Mouse (Mus musculus) C2C12 (cell line): ENCODE data around the gene Rtn4. TPM values are rescaled to one million over a fixed set of nuclear protein-coding genes. Genes with fewer than 3 reads are reported as not detected.

Experiments used
- H3K27me3 ChIP-seq: one replicate; pipeline ENCODE4 v1.6.1; 2011; ENCODE audit not compliant: control insufficient read depth, insufficient read depth, insufficient read length
- H3K36me3 ChIP-seq: one replicate; pipeline ENCODE4 v1.6.1; 2011; ENCODE audit not compliant: control insufficient read depth, insufficient read depth
- H3K4me3 ChIP-seq: one replicate; pipeline ENCODE4 v1.5.1; 2011; ENCODE audit warnings: mild to moderate bottlenecking, control low read depth; ENCODE audit not compliant: poor library complexity, insufficient read depth, severe bottlenecking
- H3K79me2 ChIP-seq: one replicate; pipeline ENCODE4 v1.6.1; 2011; ENCODE audit not compliant: control insufficient read depth, insufficient read depth
- H3K79me3 ChIP-seq: one replicate; pipeline ENCODE4 v1.6.1; 2011; ENCODE audit warnings: low read depth, control low read depth
- H3ac ChIP-seq: one replicate; pipeline ENCODE3; 2011; ENCODE audit warnings: low read depth; ENCODE audit not compliant: control insufficient read depth, insufficient read length
- CEBPB ChIP-seq: IDR thresholded peaks from one replicate; pipeline ENCODE4 v1.6.1; 2011; ENCODE audit warnings: low read depth, mild to moderate bottlenecking, control low read depth, moderate library complexity
- CTCF ChIP-seq: IDR thresholded peaks from one replicate; pipeline ENCODE4 v1.5.1; 2011; ENCODE audit not compliant: control insufficient read depth, insufficient read depth, insufficient read length
- FOSL1 ChIP-seq: IDR thresholded peaks from one replicate; pipeline ENCODE4 v1.8.0; 2011; ENCODE audit warnings: mild to moderate bottlenecking, low read length; ENCODE audit not compliant: poor library complexity, insufficient read depth, severe bottlenecking
- MAX ChIP-seq: IDR thresholded peaks from one replicate; pipeline ENCODE4 v1.6.1; 2011; ENCODE audit warnings: mild to moderate bottlenecking, control low read depth
- MYOD1 ChIP-seq: IDR thresholded peaks from one replicate; pipeline ENCODE4 v1.6.1; 2011; ENCODE audit warnings: low read depth; ENCODE audit not compliant: control insufficient read depth, insufficient read length
- MYOG ChIP-seq: IDR thresholded peaks from one replicate; pipeline ENCODE4 v1.6.1; 2011; ENCODE audit not compliant: control insufficient read depth, insufficient read length; ENCODE audit errors: extremely low read depth
- USF1 ChIP-seq: IDR thresholded peaks from one replicate; pipeline ENCODE4 v1.6.1; 2011; ENCODE audit warnings: low read depth, mild to moderate bottlenecking, control low read depth, moderate library complexity
- polyA plus RNA-seq: library from polyadenylated mRNA; unstranded; fragments of >200 nt; fragmentation: generic; extraction: Trizol; gene quantifications from one replicate; pipeline ENCODE4 v1.2.1, GENCODE M21; 2012; ENCODE audit warnings: missing spikeins

The Rtn4 gene
- polyA plus RNA-seq, 1 experiment = 213 TPM

DNA sequence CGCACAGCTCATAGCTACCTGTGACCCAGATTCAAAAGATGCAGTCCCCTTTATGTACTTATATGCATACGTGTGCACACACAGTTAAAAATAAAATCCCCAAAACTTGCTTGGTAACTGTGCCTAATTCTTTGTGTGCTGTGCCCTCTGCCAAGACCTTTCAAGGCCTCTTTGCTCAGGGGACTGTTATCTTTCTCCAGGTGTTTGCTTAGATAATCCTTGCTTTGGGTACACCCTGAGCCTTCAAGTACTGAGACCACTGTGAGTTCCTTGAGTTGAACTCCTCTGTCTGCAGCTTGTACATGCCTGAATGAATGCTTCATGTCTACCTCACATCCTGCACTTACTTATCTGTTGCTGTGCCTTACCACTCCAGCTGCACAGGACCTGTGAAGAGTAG, 32.0 kb upstream of the Rtn4 start:
- Histone ChIP-seq H3K79me3 (no peaks in the 10 kb centered on the region), H3ac (no peak overlapping the region), H3K36me3 (no peaks in the 10 kb centered on the region), H3K27me3 (no peaks in the 10 kb centered on the region), H3K4me3 (no peak overlapping the region), H3K79me2 (no peaks in the 10 kb centered on the region)
- TF ChIP-seq MYOG (no peak), MYOD1 (no peak), FOSL1 (no peak), CEBPB (no peak), CTCF (no peak), MAX (no peak), USF1 (no peak)

DNA sequence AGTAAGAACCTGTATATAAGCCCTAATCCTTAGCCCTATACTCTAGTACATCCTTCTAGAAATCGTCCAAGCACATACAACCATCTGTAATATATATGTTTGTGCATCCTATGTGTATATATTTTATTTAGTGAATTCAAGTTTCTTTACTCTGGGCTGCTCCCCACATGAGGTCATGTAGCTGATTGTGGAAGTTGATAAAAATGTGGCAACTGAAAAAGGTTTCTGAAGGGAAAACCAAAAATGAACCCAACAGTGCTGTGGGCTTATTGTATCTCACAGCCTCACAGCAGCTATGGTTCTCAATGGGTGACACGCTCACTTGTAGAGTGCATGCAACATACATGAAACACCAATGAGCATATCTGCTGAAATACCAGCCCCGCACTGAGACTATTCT, 25.1 kb upstream of the Rtn4 start:
- no peaks in the 10 kb centered on the region for H3K79me2 ChIP-seq
- no peaks in the 10 kb centered on the region for H3K36me3 ChIP-seq
- H3K4me3 ChIP-seq = no peak overlapping the region
- H3K27me3 ChIP-seq = no peaks in the 10 kb centered on the region
- no peak overlapping the region for H3ac ChIP-seq
- no peaks in the 10 kb centered on the region for H3K79me3 ChIP-seq
- TF ChIP-seq MAX = no peak
- TF ChIP-seq CEBPB = no peak
- TF ChIP-seq CTCF = no peak
- no peak for TF ChIP-seq MYOD1
- TF ChIP-seq USF1 = no peak
- TF ChIP-seq MYOG = no peak
- no peak for TF ChIP-seq FOSL1

- H3K27me3 ChIP-seq = no peaks in the 10 kb centered on the region
- no peaks in the 10 kb centered on the region for H3K79me3 ChIP-seq
- H3ac ChIP-seq = no peak overlapping the region
- H3K4me3 ChIP-seq = no peak overlapping the region
- no peak for TF ChIP-seq MAX
- TF ChIP-seq CEBPB = no peak
- TF ChIP-seq FOSL1 = no peak
- no peak for TF ChIP-seq MYOG
- no peak for TF ChIP-seq USF1
- TF ChIP-seq CTCF = no peak
- TF ChIP-seq MYOD1 = no peak
- H3K36me3 ChIP-seq = no peaks in the 10 kb centered on the region
- no peaks in the 10 kb centered on the region for H3K79me2 ChIP-seq
Measured at GRCm38 (mm10) chr11:29669706-29670105, 23.0 kb upstream of the Rtn4 start.

DNA sequence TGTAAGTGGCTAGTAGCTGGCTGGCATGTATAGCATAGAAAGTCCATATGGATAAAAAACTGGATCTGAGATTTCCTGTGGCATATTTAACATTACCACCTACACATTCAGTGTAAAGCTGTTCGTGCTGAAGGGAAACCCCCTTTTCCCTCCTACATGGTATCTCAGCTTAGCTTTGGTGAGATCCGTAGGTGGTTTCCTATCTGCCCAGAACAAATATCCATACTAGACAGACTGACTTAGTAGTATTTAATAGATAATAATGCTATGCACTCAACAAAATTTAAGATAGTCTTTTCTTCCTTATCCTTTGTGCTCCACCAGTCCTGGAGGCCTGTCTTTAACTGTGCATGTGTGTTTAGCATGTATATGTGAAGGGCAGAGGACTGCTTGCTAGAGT, 19.4 kb upstream of the Rtn4 start:
- TF ChIP-seq MYOG (no peak), MAX (no peak), USF1 (no peak), FOSL1 (no peak), CTCF (no peak), CEBPB (no peak), MYOD1 (no peak)
- Histone ChIP-seq H3K27me3 (no peaks in the 10 kb centered on the region), H3K79me3 (no peaks in the 10 kb centered on the region), H3K79me2 (no peaks in the 10 kb centered on the region), H3ac (no peak overlapping the region), H3K4me3 (no peak overlapping the region), H3K36me3 (no peaks in the 10 kb centered on the region)

GRCm38 (mm10) chr11:29676718-29677117, 16.0 kb upstream of the Rtn4 start:
- Histone ChIP-seq H3K79me2 (no peaks in the 10 kb centered on the region), H3K4me3 (no peak overlapping the region), H3ac (no peak overlapping the region), H3K79me3 (no peaks in the 10 kb centered on the region), H3K36me3 (no peaks in the 10 kb centered on the region), H3K27me3 (no peaks in the 10 kb centered on the region)
- TF ChIP-seq CTCF = no peak
- TF ChIP-seq FOSL1 = no peak
- no peak for TF ChIP-seq MAX
- TF ChIP-seq CEBPB = no peak
- no peak for TF ChIP-seq MYOD1
- TF ChIP-seq USF1 = no peak
- no peak for TF ChIP-seq MYOG

DNA sequence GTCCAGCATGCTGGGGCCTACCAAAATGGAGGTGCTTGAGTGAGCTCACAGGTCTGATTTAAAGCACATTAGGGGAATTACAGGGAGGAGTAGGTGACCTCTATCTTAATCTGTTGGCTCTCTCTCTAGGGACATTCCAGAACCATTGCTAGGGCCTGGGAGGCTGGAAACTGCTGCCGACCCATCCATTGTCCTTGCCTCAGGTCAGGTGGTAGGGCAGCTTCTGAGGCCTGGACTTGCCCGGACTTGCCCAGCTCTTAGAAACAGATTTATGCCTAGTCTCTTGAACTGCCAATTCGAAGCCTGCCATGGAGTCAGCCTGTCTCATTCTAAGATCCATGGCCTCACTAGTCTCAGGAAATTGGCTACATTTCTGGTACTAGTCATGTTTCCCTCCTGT, 12.8 kb upstream of the Rtn4 start:
- H3K4me3 ChIP-seq = no peak overlapping the region
- no peaks in the 10 kb centered on the region for H3K36me3 ChIP-seq
- no peaks in the 10 kb centered on the region for H3K79me3 ChIP-seq
- H3K27me3 ChIP-seq = no peaks in the 10 kb centered on the region
- no peak overlapping the region for H3ac ChIP-seq
- TF ChIP-seq MYOG = no peak
- no peak for TF ChIP-seq MAX
- no peak for TF ChIP-seq CEBPB
- no peak for TF ChIP-seq USF1
- no peak for TF ChIP-seq MYOD1
- TF ChIP-seq CTCF = no peak
- no peak for TF ChIP-seq FOSL1
- H3K79me2 ChIP-seq = no peaks in the 10 kb centered on the region
